Mouse (Mus musculus) stomach, postnatal 0 days (tissue): ENCODE measurements at regions not wholly inside any gene's neighbourhood (a gene's known extent, or its start where the extent isn't known, plus 50 kb on each side); places are given as distances from the start of the nearest gene placed in this dataset.

Experiments
- CTCF ChIP-seq: IDR thresholded peaks from 2 replicates; pipeline ENCODE4 v1.5.1; 2016; ENCODE audit warnings: antibody characterized with exemption, low read depth, mild to moderate bottlenecking, moderate library complexity
- EP300 ChIP-seq: optimal IDR thresholded peaks from 2 replicates; pipeline ENCODE3; 2016; ENCODE audit warnings: antibody characterized with exemption

GRCm38 (mm10) chrX:94857954-94858353 lies 133.6 kb downstream of the Zxdb start:
- TF ChIP-seq CTCF (no peak), EP300 (no peak)
